Mouse (Mus musculus): ENCODE measurements at regions not wholly inside any gene's neighbourhood (a gene's known extent, or its start where the extent isn't known, plus 50 kb on each side); places are given as distances from the start of the nearest gene placed in this dataset.
A peak's percentile ranks its signal among the peaks of the same experiment; 100 is the strongest.

- peak; percentile 87 for DNase-seq (ENCODE audit: low read depth, low spot score)
Measured at GRCm38 (mm10) chr9:41228425-41229224, 67.1 kb upstream of the Ubash3b start.

DNA sequence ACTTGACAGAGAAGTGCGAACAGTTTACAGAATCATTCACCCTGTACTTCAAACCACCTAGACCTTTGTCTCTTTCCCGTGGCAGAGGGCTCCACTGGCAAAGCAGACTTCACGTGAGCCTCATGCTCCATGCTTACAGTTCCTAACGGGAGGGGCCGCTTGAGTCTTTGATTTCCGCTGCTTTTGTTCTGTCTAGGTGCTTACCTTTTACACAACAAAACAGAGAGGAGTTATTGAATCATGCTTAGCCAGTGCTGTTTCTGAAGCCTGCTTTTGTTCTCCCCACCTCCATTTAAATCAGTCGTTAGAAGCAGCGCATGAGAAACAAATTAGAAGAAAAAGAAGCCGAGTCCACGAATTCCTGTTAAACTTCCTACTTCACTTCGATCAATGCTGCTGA, 61.9 kb upstream of the Ubash3b start:
- no peak for DNase-seq (ENCODE audit: low read depth, low spot score)

DNA sequence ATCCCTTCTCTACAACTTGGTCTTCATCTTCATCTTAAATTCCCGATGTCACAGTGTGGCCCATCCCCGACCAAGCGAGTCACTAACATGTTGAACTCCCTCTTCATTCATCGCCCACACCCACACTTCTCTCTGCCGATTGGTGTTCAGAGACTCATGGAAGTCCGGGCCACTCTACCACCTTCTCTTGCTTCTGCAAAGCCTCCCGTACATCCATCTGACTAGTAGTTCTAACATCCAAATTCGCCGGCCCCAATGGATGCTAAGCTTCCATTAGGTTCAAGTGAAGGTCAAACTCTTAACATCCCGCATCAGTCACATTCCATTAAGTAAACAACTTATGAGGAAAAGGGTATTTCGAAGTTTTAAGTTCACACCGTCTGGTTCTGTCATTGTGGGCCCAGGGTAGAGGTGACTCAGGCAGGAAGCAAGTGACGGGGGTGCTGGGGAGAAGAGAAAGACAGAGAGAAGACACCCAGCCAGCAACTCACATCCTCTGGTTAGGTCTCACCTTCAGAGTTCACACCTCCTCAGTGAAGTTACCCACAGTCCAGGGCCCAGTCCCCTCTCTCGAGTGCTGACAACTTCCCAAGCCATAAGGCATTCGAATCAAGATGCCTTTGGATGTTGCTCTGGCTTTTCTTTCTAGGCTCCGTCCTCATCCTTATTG, 61.0 kb upstream of the Ubash3b start:
- DNase-seq (ENCODE audit: low read depth, low spot score), result no peak

DNA sequence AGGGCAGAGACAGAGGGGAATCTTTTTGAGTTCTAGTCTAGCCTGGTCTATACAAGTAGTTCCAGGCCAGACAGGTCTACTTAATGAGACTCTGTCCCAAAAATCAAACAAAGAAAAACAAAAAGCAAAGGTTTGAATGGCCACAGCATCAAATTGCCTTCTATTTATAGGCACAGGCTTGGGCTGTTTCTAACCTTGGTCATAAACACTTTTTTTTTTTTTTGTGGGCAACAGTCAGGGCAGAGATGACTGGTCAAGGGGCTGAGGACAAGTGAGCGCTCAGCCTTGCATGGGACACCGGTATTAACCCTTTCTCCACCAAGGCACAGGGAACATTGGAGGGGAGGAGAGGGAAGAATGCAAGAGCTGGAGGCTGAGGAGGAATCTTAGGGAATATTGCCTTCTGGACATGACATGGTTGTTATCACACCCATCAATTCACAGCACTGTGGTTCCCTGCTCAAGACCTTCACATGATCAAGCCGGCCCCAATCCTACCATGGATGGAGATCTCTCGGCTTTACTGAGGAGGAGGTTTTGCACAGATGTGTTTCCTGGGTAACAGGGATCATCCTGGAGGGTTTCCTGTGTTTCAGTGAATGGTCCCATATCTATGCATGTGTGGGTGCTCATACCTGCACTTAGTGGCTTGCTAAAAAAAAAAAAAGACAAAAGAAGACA, 59.8 kb upstream of the Ubash3b start:
- DNase-seq (ENCODE audit: low read depth, low spot score), result no peak

- DNase-seq (ENCODE audit: low read depth, low spot score), result no peak
Measured at GRCm38 (mm10) chr9:41220105-41220669, 58.7 kb upstream of the Ubash3b start.

GRCm38 (mm10) chr9:41218702-41219101, 57.2 kb upstream of the Ubash3b start:
- no peak for DNase-seq (ENCODE audit: low read depth, low spot score)

DNA sequence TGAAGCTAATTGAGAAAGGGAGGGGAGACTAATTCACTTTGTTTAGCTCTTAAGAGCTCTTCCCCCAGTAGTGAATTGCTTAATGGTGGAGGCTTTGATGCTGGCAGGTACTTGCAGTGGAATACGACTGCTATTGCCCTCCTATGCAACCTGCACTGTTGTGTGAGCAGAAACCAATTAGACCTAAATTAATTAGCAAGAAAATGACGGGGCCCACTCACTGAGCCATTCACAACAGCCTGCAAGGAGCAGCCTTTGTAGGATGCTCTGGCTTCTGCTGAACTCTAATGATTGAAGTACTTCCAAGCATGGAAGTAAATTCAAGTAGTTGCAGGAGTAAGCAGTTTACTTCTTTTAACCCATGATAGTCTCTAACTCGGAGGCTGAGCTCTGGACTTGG, 54.8 kb upstream of the Ubash3b start:
- no peak for DNase-seq (ENCODE audit: low read depth, low spot score)

- DNase-seq (ENCODE audit: low read depth, low spot score), result no peak
Measured at GRCm38 (mm10) chr9:41215026-41215425, 53.5 kb upstream of the Ubash3b start.

DNA sequence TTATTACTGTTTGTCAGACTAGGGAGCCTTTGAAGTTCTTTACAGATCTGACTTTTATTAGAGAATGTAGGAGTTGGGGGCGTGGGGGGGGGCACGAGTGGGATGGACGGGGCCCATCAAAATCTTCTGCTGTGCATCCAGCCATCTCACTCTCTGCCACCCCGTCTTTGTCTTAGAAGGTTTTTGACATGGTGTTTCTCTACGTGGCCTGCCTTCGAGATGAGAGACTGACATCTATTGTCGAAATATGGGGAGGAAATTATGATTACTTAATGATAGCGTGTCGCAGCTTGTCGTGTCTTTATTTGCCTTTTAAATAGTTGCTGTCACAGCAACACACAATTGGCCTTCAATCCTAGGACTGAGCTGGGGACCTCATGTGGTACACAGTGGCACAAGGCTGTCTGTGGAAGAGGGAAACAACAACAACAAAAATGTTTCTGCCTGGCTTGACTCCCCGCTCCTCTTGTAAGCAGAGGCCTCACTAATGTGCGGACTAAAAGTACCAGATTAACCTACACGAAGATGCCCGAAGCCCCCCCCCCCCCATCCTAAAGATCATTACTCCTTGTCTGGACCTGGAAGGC, 51.5 kb upstream of the Ubash3b start:
- DNase-seq (ENCODE audit: low read depth, low spot score), result no peak

- DNase-seq (ENCODE audit: low read depth, low spot score), result peak; percentile 56
Measured at GRCm38 (mm10) chr9:41212303-41212901, 50.9 kb upstream of the Ubash3b start.

- no peak for DNase-seq (ENCODE audit: low read depth, low spot score)
Measured at GRCm38 (mm10) chr9:41211865-41212302, 50.4 kb upstream of the Ubash3b start.
